Mouse (Mus musculus): ENCODE results near the gene Olfr361.
"Not testable (repeated sequence)": the region's sequence is repeated elsewhere in the genome, so short reads cannot be mapped to it uniquely, and the experiment has no call there.

The Olfr361 gene

GRCm38 (mm10) chr2:37089190-37089589 lies at the start of gene Olfr361:
Olfr361 (minus strand) TSS chr2:37089290.
- not testable (repeated sequence) for H3K9me3 ChIP-seq (ENCODE audit: low read length); H3K36me3 ChIP-seq (ENCODE audit: insufficient read depth, low read length); H3K27me3 ChIP-seq (ENCODE audit: insufficient read depth, low read length); H3K4me3 ChIP-seq (replicated peaks; ENCODE audit: low read length); H3K4me1 ChIP-seq (replicated peaks; ENCODE audit: low read depth, low read length)

- Histone ChIP-seq H3K36me3 (ENCODE audit: insufficient read depth, low read length) (no peaks in the 10 kb centered on the region), H3K4me1 (replicated peaks; ENCODE audit: low read depth, low read length) (no peaks in the 10 kb centered on the region), H3K9me3 (ENCODE audit: low read length) (no peaks in the 10 kb centered on the region), H3K27me3 (ENCODE audit: insufficient read depth, low read length) (no peaks in the 10 kb centered on the region), H3K4me3 (replicated peaks; ENCODE audit: low read length) (no peak within 1 kb of the TSS)
- TF ChIP-seq NANOG (IDR thresholded peaks at IDR 0.05; ENCODE audit: borderline replicate concordance, low read length) (no peak), POU5F1 (IDR thresholded peaks at IDR 0.05; ENCODE audit: borderline replicate concordance, low read length) (no peak), CTCF (conservative IDR thresholded peaks at IDR 0.05; ENCODE audit: low read length) (no peak)
Measured at GRCm38 (mm10) chr2:37117810-37118209, 28.7 kb upstream of the Olfr361 start, which contains the start of gene Olfr362. Olfr362 (minus strand) TSS chr2:37117910.

GRCm38 (mm10) chr2:37065446-37065845 lies 23.6 kb downstream of the Olfr361 start, which contains the start of gene Olfr360:
Olfr360 (plus strand) TSS chr2:37065746.
- H3K4me3 ChIP-seq (replicated peaks; ENCODE audit: low read length), result no peak within 1 kb of the TSS
- H3K36me3 ChIP-seq (ENCODE audit: insufficient read depth, low read length), result no peaks in the 10 kb centered on the region
- no peak for TF ChIP-seq CTCF (conservative IDR thresholded peaks at IDR 0.05; ENCODE audit: low read length)
- peaks cover 14% of the 10 kb centered on the region for H3K9me3 ChIP-seq (ENCODE audit: low read length)
- H3K27me3 ChIP-seq (ENCODE audit: insufficient read depth, low read length), result no peaks in the 10 kb centered on the region
- H3K4me1 ChIP-seq (replicated peaks; ENCODE audit: low read depth, low read length), result no peaks in the 10 kb centered on the region
